Mouse (Mus musculus): ENCODE results near the gene Rack1.

- TF ChIP-seq CTCF (IDR thresholded peaks at IDR 0.05; ENCODE audit: low read depth, low read length) (no peak), GATA1 (IDR thresholded peaks at IDR 0.05; ENCODE audit: borderline replicate concordance, low read length) (no peak), POLR2AphosphoS5 (IDR thresholded peaks at IDR 0.05; ENCODE audit: insufficient replicate concordance, low read depth, low read length) (no peak), TAL1 (conservative IDR thresholded peaks at IDR 0.05; ENCODE audit: low read depth, low read length) (no peak)
Observed at GRCm38 (mm10) chr11:48804922-48805321, 4.8 kb downstream of the Rack1 start.

Data from G1E (cell line).